Comparison of ENCODE assay signal across 7 mouse cellular contexts in the genomic region with DNA sequence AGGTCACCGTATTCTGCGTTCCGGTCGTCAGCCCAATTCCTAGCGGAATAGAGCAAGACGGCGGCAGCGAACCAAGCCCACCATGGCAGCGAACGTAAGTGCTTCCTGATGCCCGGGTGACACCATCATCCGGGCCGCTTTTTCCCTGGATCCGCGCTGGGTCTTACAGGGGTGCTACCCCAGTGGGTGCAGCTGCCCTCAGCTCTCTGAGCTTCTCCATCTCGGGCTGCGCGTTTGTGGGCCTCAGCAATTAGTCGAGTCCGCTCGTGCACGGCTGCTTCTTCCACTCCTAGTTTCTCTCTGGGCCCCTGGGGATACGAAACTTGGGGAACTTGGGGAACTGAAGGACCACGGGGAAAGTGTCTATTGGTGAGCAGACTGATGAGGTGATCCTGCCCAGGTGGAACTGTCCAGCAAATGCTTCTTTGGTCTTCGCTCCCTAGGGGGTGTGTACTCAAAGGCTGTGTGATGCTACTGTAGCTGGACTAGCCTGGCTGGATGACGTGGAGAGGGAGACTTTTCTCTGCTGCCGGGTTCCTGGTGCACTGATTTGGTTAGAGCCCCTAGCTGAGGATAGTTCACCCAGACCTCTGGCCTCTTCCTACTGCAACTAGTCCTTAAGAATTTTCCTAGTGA. TPM values are rescaled to one million over a fixed set of nuclear protein-coding genes. Genes with fewer than 3 reads are reported as not detected.
DNase-seq lines count a peak whose midpoint lies in the region; ATAC-seq and TF ChIP-seq lines count a peak whose summit lies in the region.

No protein-coding gene starts in this region.

- no peaks in the 10 kb centered on the region for H3K27me3 ChIP-seq in lung, embryonic 14.5 days (ENCODE audit: insufficient read depth, low read length)
- no peaks in the 10 kb centered on the region for H3K27me3 ChIP-seq in embryonic facial prominence, embryonic 12.5 days
- H3K27me3 ChIP-seq in intestine, embryonic 15.5 days (replicated peaks) = no peaks in the 10 kb centered on the region
- no peaks in the 10 kb centered on the region for H3K27me3 ChIP-seq in midbrain, embryonic 15.5 days (replicated peaks)

- H3K4me3 ChIP-seq in lung, embryonic 14.5 days (ENCODE audit: low read depth, low read length) = peak overlapping the region; percentile 83
- peak overlapping the region; percentile 77 for H3K4me3 ChIP-seq in embryonic facial prominence, embryonic 12.5 days
- peak overlapping the region; percentile 53 for H3K4me3 ChIP-seq in intestine, embryonic 15.5 days (replicated peaks)
- peak overlapping the region; percentile 68 for H3K4me3 ChIP-seq in midbrain, embryonic 15.5 days

- H3K4me2 ChIP-seq in lung, embryonic 14.5 days = peak overlapping the region; percentile 88
- peak overlapping the region; percentile 85 for H3K4me2 ChIP-seq in embryonic facial prominence, embryonic 12.5 days (replicated peaks)
- H3K4me2 ChIP-seq in intestine, embryonic 15.5 days (replicated peaks) = peak overlapping the region; percentile 74
- H3K4me2 ChIP-seq in midbrain, embryonic 15.5 days = peak overlapping the region; percentile 88

- H3K9ac ChIP-seq in lung, embryonic 14.5 days = peak overlapping the region; percentile 83
- H3K9ac ChIP-seq in embryonic facial prominence, embryonic 12.5 days = peak overlapping the region; percentile 81
- H3K9ac ChIP-seq in intestine, embryonic 15.5 days = peak overlapping the region; percentile 53
- H3K9ac ChIP-seq in midbrain, embryonic 15.5 days = peak overlapping the region; percentile 71

- no peak for TF ChIP-seq CTCF in lung, embryonic 14.5 days (IDR thresholded peaks at IDR 0.05; ENCODE audit: low read depth)

- peak overlapping the region; percentile 67; the same call in 1 of the 2 replicates for H3K27ac ChIP-seq in lung, embryonic 14.5 days (ENCODE audit: low read depth)
- H3K27ac ChIP-seq in embryonic facial prominence, embryonic 12.5 days = peak overlapping the region; percentile 65
- peak overlapping the region; percentile 13 for H3K27ac ChIP-seq in intestine, embryonic 15.5 days
- H3K27ac ChIP-seq in midbrain, embryonic 15.5 days = peak overlapping the region; percentile 26; the same call in 1 of the 2 replicates

- peak; percentile 50 for ATAC-seq in lung, embryonic 14.5 days (ENCODE audit: insufficient read depth)
- ATAC-seq in embryonic facial prominence, embryonic 12.5 days (ENCODE audit: insufficient number of reproducible peaks, insufficient read depth, low FRiP score, low TSS enrichment) = peak; percentile 31
- peak; percentile 47 for ATAC-seq in intestine, embryonic 15.5 days
- peak; percentile 59 for ATAC-seq in midbrain, embryonic 15.5 days (replicated peaks)

- intact Hi-C loops in gastrocnemius, postnatal 36 days (cut with DNase I) = loop anchor here (2.0 kb wide), 1 partner anchor 35 kb away; no protein-coding TSS in a partner anchor

- no peak for DNase-seq in lung, embryonic 14.5 days
- no peak for DNase-seq in lung, postnatal 4 days
- no peak for DNase-seq in gastrocnemius, postnatal 36 days
- DNase-seq in ovary, adult 18-20 months (ENCODE audit: low spot score) = no peak

- peaks cover 7% of the 10 kb centered on the region; the same call in 1 of the 2 replicates for H3K4me1 ChIP-seq in lung, embryonic 14.5 days (ENCODE audit: insufficient read depth)
- peaks cover 22% of the 10 kb centered on the region for H3K4me1 ChIP-seq in embryonic facial prominence, embryonic 12.5 days
- peaks cover 16% of the 10 kb centered on the region for H3K4me1 ChIP-seq in intestine, embryonic 15.5 days (replicated peaks)
- H3K4me1 ChIP-seq in midbrain, embryonic 15.5 days = peaks cover 20% of the 10 kb centered on the region

- under 1% methylated on average over 27 of the region's 27 CpGs for WGBS in lung, embryonic 14.5 days
- under 1% methylated on average over 27 of the region's 27 CpGs for WGBS in embryonic facial prominence, embryonic 12.5 days
- WGBS in intestine, embryonic 15.5 days = 0% methylated on average over 27 of the region's 27 CpGs
- 1% methylated on average over 27 of the region's 27 CpGs for WGBS in midbrain, embryonic 15.5 days

- peaks cover 34% of the 10 kb centered on the region for H3K36me3 ChIP-seq in lung, embryonic 14.5 days (ENCODE audit: insufficient read depth)
- peaks cover 26% of the 10 kb centered on the region for H3K36me3 ChIP-seq in embryonic facial prominence, embryonic 12.5 days
- peaks cover 14% of the 10 kb centered on the region for H3K36me3 ChIP-seq in intestine, embryonic 15.5 days
- H3K36me3 ChIP-seq in midbrain, embryonic 15.5 days (replicated peaks) = peaks cover 16% of the 10 kb centered on the region

- no peaks in the 10 kb centered on the region for H3K9me3 ChIP-seq in lung, embryonic 14.5 days (ENCODE audit: low read depth, low read length)
- no peaks in the 10 kb centered on the region for H3K9me3 ChIP-seq in embryonic facial prominence, embryonic 12.5 days
- H3K9me3 ChIP-seq in intestine, embryonic 15.5 days = no peaks in the 10 kb centered on the region
- H3K9me3 ChIP-seq in midbrain, embryonic 15.5 days = no peaks in the 10 kb centered on the region

RNA-seq across cellular contexts. Expression of gene Tmem43, which starts 0.4 kb away (rescaled TPM):
- polyA plus RNA-seq in lung, embryonic 14.5 days (2014; fragmentation: Nextera tagmentation; extraction: Ambion mirVana) = 57.6 and 57.9 TPM in 2 replicates
- 62.2 and 63.0 TPM in 2 replicates for polyA plus RNA-seq in embryonic facial prominence, embryonic 12.5 days (2016; fragmentation: Nextera tagmentation; extraction: Ambion mirVana)
- 36.4 and 40.5 TPM in 2 replicates for polyA plus RNA-seq in intestine, embryonic 15.5 days (2015; fragmentation: Nextera tagmentation; extraction: Ambion mirVana)
- polyA plus RNA-seq in midbrain, embryonic 15.5 days (2015; fragmentation: Nextera tagmentation; extraction: Ambion mirVana) = 51.6 and 52.0 TPM in 2 replicates
- total RNA-seq in gastrocnemius, postnatal 36 days (2021) = 10 to 100 TPM; 25.2 to 31.1 TPM

RNA-seq across cellular contexts. Expression of gene Chchd4, which starts 0.6 kb away (rescaled TPM):
- polyA plus RNA-seq in lung, embryonic 14.5 days (2014; fragmentation: Nextera tagmentation; extraction: Ambion mirVana) = 28.7 and 32.0 TPM in 2 replicates
- 21.1 and 21.5 TPM in 2 replicates for polyA plus RNA-seq in embryonic facial prominence, embryonic 12.5 days (2016; fragmentation: Nextera tagmentation; extraction: Ambion mirVana)
- polyA plus RNA-seq in intestine, embryonic 15.5 days (2015; fragmentation: Nextera tagmentation; extraction: Ambion mirVana) = 38.0 and 39.7 TPM in 2 replicates
- polyA plus RNA-seq in midbrain, embryonic 15.5 days (2015; fragmentation: Nextera tagmentation; extraction: Ambion mirVana) = 39.6 and 40.7 TPM in 2 replicates
- 1 to 10 TPM; 8.2 TPM for total RNA-seq in gastrocnemius, postnatal 36 days (2021)

RNA-seq across cellular contexts. Expression of gene Xpc, which starts 41.8 kb away (rescaled TPM):
- polyA plus RNA-seq in lung, embryonic 14.5 days (2014; fragmentation: Nextera tagmentation; extraction: Ambion mirVana) = 15.4 and 17.9 TPM in 2 replicates
- polyA plus RNA-seq in embryonic facial prominence, embryonic 12.5 days (2016; fragmentation: Nextera tagmentation; extraction: Ambion mirVana) = 24.5 and 24.8 TPM in 2 replicates
- polyA plus RNA-seq in intestine, embryonic 15.5 days (2015; fragmentation: Nextera tagmentation; extraction: Ambion mirVana) = 15.3 and 16.8 TPM in 2 replicates
- polyA plus RNA-seq in midbrain, embryonic 15.5 days (2015; fragmentation: Nextera tagmentation; extraction: Ambion mirVana) = 20.6 and 21.9 TPM in 2 replicates
- total RNA-seq in gastrocnemius, postnatal 36 days (2021) = 1 to 10 TPM; 6.5 to 7.2 TPM

RNA-seq across cellular contexts. Expression of gene Lsm3, which starts 41.8 kb away (rescaled TPM):
- polyA plus RNA-seq in lung, embryonic 14.5 days (2014; fragmentation: Nextera tagmentation; extraction: Ambion mirVana) = 325 TPM in 2 replicates
- polyA plus RNA-seq in embryonic facial prominence, embryonic 12.5 days (2016; fragmentation: Nextera tagmentation; extraction: Ambion mirVana) = 277 and 283 TPM in 2 replicates
- polyA plus RNA-seq in intestine, embryonic 15.5 days (2015; fragmentation: Nextera tagmentation; extraction: Ambion mirVana) = 268 and 270 TPM in 2 replicates
- 149 and 152 TPM in 2 replicates for polyA plus RNA-seq in midbrain, embryonic 15.5 days (2015; fragmentation: Nextera tagmentation; extraction: Ambion mirVana)
- total RNA-seq in gastrocnemius, postnatal 36 days (2021) = 10 to 100 TPM; 25.7 to 28.9 TPM

Comparison
In these comparisons a context has a peak if more than half of its experiments do, and no peak if none do; other contexts are left out.
1. H3K27ac ChIP-seq: peak in every context shown above with its lines; median percentile 67 in lung, embryonic 14.5 days; 65 in embryonic facial prominence, embryonic 12.5 days; 26 in midbrain, embryonic 15.5 days; 13 in intestine, embryonic 15.5 days.